Mouse (Mus musculus): ENCODE data around the gene Tnfrsf25. TPM values are rescaled to one million over a fixed set of nuclear protein-coding genes. Genes with fewer than 3 reads are reported as not detected.
A peak's percentile ranks its signal among the peaks of the same experiment; 100 is the strongest.

Tnfrsf25 gene
- polyA plus RNA-seq, 1 experiment from 2014 or later = 0.80 TPM

DNA sequence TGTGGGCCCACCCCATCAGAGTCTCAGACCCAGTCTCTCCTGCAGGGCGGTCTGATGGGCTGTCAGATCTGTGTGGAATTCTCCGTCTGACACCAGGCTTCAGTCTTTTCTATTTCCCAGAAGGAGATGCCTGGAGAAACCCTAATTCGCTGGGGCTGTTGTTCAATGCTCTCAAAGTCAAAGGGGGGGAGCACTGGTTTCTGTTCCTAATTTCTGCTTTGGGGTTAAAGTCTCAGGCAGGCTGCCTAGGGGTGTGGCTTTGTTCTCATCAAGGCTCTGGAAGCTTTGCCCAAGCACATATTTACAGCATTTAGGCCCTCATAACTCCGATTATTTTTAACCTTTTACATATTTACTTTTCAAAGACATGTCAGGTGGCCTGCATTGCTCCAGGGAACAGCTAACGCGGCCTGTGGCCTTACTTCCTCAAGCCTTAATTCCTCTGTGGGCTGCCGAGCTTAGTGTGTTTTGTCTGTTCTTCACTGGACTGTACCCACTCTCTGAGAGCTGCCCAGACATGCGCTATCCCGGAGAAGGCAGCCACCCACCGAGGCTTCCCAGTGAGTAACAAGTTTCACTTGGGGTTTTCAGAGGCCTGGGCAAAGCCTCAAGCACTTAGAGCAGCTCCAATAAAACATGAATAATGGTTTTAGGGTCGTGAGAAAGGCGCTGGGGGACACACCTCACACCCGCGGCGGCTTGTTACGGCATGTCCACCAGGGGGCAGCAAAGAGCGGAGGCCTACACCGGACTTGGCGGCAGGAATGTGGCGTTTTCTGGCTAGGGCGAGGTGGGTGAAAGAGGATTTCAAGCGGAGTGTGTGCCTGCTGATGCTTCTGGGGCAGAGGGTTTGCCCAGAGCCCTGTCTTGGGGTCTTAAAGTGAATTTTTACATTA is 49.5 kb downstream of the Tnfrsf25 start:
- no peak overlapping the region for H3K27ac ChIP-seq (replicated peaks)
- ATAC-seq (ENCODE audit: extremely low read depth, insufficient number of reproducible peaks, low FRiP score, low TSS enrichment) = no peak
- H3K36me3 ChIP-seq = no peaks in the 10 kb centered on the region
- 24% methylated on average over 22 of the region's 22 CpGs for WGBS
- no peaks in the 10 kb centered on the region for H3K4me1 ChIP-seq
- peaks cover 64% of the 10 kb centered on the region for H3K27me3 ChIP-seq (replicated peaks)
- H3K4me3 ChIP-seq = no peak overlapping the region
- H3K9me3 ChIP-seq = no peaks in the 10 kb centered on the region
- 0 out of 2 replicates have a peak overlapping the region, but pooled peaks have one; percentile 0 for H3K4me2 ChIP-seq
- H3K9ac ChIP-seq = no peak overlapping the region

DNA sequence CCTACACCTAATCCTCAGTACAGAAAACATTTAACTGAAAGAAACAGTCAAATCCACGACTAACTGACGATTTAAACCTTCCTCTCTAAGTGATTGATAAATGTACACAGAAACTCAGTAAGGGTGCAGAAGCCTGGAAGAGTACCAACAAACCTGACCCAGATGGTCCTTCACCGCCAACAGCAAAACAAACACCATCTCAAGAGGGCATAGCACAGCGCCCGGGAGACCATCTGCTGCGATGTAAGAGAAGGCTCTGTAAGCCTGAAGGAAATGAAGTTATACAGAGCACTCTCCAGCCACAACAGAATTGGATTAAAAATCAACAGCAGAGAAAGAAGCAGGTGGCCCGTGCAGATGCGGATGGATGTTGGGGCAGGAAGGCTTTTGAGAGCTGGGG is 52.3 kb downstream of the Tnfrsf25 start:
- no peak overlapping the region for H3K27ac ChIP-seq (replicated peaks)
- H3K27me3 ChIP-seq (replicated peaks) = peaks cover 45% of the 10 kb centered on the region
- H3K9me3 ChIP-seq = 0 out of 2 replicates have a peak, but pooled peaks cover 3% of the 10 kb centered on the region
- H3K9ac ChIP-seq = no peak overlapping the region
- 68% methylated on average over 8 of the region's 8 CpGs for WGBS
- no peak for ATAC-seq (ENCODE audit: extremely low read depth, insufficient number of reproducible peaks, low FRiP score, low TSS enrichment)
- no peaks in the 10 kb centered on the region for H3K36me3 ChIP-seq
- H3K4me1 ChIP-seq = no peaks in the 10 kb centered on the region
- no peak overlapping the region for H3K4me3 ChIP-seq
- no peak overlapping the region for H3K4me2 ChIP-seq

DNA sequence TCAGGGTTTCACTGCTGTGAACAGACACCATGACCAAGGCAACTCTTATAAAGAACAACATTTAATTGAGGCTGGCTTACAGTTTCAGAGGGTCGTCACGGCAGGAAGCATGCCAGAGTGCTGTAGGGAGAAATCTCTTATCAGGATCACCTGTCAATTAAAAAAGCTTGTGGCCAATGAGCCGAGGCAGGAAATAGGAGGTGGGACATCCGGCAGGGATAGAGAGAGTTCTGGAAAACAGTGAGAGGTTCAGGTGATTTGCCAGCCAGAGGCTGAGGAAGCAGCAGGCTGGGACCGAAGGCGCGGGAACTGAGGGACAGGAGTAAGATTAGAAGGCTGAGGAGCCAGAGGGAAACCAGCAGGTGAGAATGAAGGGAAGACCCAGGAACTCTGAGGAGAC is 53.4 kb downstream of the Tnfrsf25 start:
- H3K9me3 ChIP-seq = 0 out of 2 replicates have a peak, but pooled peaks cover 3% of the 10 kb centered on the region
- H3K27me3 ChIP-seq (replicated peaks) = peaks cover 43% of the 10 kb centered on the region
- 66% methylated on average over 7 of the region's 7 CpGs for WGBS
- H3K4me1 ChIP-seq = no peaks in the 10 kb centered on the region
- H3K9ac ChIP-seq = no peak overlapping the region
- H3K4me2 ChIP-seq = no peak overlapping the region
- no peak overlapping the region for H3K4me3 ChIP-seq
- no peaks in the 10 kb centered on the region for H3K36me3 ChIP-seq
- H3K27ac ChIP-seq (replicated peaks) = no peak overlapping the region
- no peak for ATAC-seq (ENCODE audit: extremely low read depth, insufficient number of reproducible peaks, low FRiP score, low TSS enrichment)

Other genes starting within 250 kb of the Tnfrsf25 start
- 57.1 and 59.2 TPM in 2 replicates for gene Dnajc11, start 182.2 kb upstream of the Tnfrsf25 start, polyA plus RNA-seq (2015; fragmentation: Nextera tagmentation; extraction: Ambion mirVana)
- 26.1 and 28.0 TPM in 2 replicates for gene Thap3, start 126.9 kb upstream of the Tnfrsf25 start, polyA plus RNA-seq (2015; fragmentation: Nextera tagmentation; extraction: Ambion mirVana)
- 17.8 and 18.3 TPM in 2 replicates for gene Phf13, start 119.7 kb upstream of the Tnfrsf25 start, polyA plus RNA-seq (2015; fragmentation: Nextera tagmentation; extraction: Ambion mirVana)
- 23.2 and 25.9 TPM in 2 replicates for gene Klhl21, start 107.1 kb upstream of the Tnfrsf25 start, polyA plus RNA-seq (2015; fragmentation: Nextera tagmentation; extraction: Ambion mirVana)
- gene Zbtb48, start 88.3 kb upstream of the Tnfrsf25 start, polyA plus RNA-seq (2015; fragmentation: Nextera tagmentation; extraction: Ambion mirVana) = 10.0 and 11.6 TPM in 2 replicates
- 0.11 TPM in 1 of 2 replicates, not detected in the other for gene Tas1r1, start 77.4 kb upstream of the Tnfrsf25 start, polyA plus RNA-seq (2015; fragmentation: Nextera tagmentation; extraction: Ambion mirVana)
- 17.2 and 18.1 TPM in 2 replicates for gene Nol9, start 76.6 kb upstream of the Tnfrsf25 start, polyA plus RNA-seq (2015; fragmentation: Nextera tagmentation; extraction: Ambion mirVana)
- 11.6 and 12.7 TPM in 2 replicates for gene Plekhg5, start 43.4 kb upstream of the Tnfrsf25 start, polyA plus RNA-seq (2015; fragmentation: Nextera tagmentation; extraction: Ambion mirVana)
- 0.87 and 1.1 TPM in 2 replicates for gene Espn, start 36.4 kb downstream of the Tnfrsf25 start, polyA plus RNA-seq (2015; fragmentation: Nextera tagmentation; extraction: Ambion mirVana)
- not detected in 2 replicates for gene Hes2, start 42.9 kb downstream of the Tnfrsf25 start, polyA plus RNA-seq (2015; fragmentation: Nextera tagmentation; extraction: Ambion mirVana)
- gene Acot7, start 62.2 kb downstream of the Tnfrsf25 start, polyA plus RNA-seq (2015; fragmentation: Nextera tagmentation; extraction: Ambion mirVana) = 73.9 and 84.7 TPM in 2 replicates
- gene Gpr153, start 158.3 kb downstream of the Tnfrsf25 start, polyA plus RNA-seq (2015; fragmentation: Nextera tagmentation; extraction: Ambion mirVana) = 9.2 and 9.6 TPM in 2 replicates
- gene Hes3, start 175.7 kb downstream of the Tnfrsf25 start, polyA plus RNA-seq (2015; fragmentation: Nextera tagmentation; extraction: Ambion mirVana) = not detected in 2 replicates
- gene Icmt, start 181.3 kb downstream of the Tnfrsf25 start, polyA plus RNA-seq (2015; fragmentation: Nextera tagmentation; extraction: Ambion mirVana) = 16.8 and 19.7 TPM in 2 replicates
- gene Rnf207, start 203.1 kb downstream of the Tnfrsf25 start, polyA plus RNA-seq (2015; fragmentation: Nextera tagmentation; extraction: Ambion mirVana) = 71.2 and 73.2 TPM in 2 replicates
- 226 and 250 TPM in 2 replicates for gene Rpl22, start 209.8 kb downstream of the Tnfrsf25 start, polyA plus RNA-seq (2015; fragmentation: Nextera tagmentation; extraction: Ambion mirVana)
- gene Chd5, start 222.7 kb downstream of the Tnfrsf25 start, polyA plus RNA-seq (2015; fragmentation: Nextera tagmentation; extraction: Ambion mirVana) = 0.09 and 0.29 TPM in 2 replicates

Measured in heart, embryonic 13.5 days (tissue).